Mouse (Mus musculus): ENCODE measurements around the gene B4galt1.
A peak's percentile ranks its signal among the peaks of the same experiment; 100 is the strongest.

Gene B4galt1

GRCm38 (mm10) chr4:40853565-40854386, at the start of gene B4galt1:
TSS of gene B4galt1 (minus strand) at chr4:40854005.
- peak; percentile 99 for DNase-seq

DNA sequence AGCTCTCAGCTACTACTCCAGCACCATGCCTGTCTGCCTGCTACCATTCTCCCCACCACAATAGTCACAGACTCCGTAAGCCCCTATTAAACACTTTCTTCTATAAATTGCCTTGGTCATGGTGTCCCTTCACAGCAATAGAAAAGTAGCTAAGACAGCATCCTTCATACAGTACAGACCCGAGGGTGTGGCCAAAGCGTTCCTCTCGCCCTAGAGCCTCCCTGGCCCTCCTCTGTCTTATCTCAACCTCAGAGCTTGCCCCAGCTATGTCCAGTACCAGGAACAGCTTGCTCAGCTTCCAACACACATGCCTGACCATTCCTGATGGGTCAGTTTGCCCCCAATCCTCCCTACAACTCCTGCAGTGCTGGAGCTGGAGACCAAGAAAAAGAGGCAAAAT, 46.8 kb upstream of the B4galt1 start:
- DNase-seq: no peak

DNA sequence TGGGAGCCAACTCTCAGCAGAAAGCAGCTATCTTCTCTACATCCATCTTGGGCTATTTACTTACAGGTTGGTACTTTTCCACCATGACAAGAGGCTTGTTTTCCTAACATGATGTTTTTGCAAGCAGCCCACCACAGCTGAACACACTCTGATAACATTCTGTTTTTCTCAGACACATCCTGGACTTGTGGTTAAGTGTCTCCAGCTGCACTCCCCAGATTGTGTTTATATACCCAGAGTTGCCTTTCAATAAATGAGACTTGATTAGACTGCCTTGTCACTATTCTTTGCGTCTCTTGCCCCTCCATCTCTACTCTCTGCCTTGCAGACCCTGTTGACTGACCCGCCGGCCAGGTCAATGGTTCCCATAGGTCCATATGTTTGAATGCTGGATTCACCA, 46.3 kb upstream of the B4galt1 start:
- DNase-seq: no peak

DNA sequence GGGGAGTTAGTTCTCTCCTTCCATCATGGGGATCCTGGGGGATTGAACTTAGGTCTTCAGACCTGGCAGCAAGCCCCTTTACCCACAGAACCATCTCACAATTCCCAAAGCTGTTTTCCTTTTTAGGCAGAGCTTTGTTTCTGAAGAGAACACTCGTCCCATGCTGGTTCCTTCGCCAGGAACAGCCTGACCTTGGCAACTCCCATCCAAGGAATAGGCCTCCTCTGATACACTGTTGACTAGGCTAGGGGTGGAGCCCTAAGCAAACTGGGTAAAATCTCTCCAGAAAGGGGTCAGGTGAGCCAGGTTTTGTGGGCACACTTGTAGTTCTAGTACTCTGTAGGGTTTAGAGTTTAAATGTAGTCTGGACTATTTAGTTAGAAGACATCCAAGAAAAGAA, 45.5 kb upstream of the B4galt1 start:
- DNase-seq: no peak

GRCm38 (mm10) chr4:40898476-40899044, 44.8 kb upstream of the B4galt1 start:
- DNase-seq: no peak

GRCm38 (mm10) chr4:40895646-40896045, 41.8 kb upstream of the B4galt1 start:
- no peak for DNase-seq

GRCm38 (mm10) chr4:40895118-40895517, 41.3 kb upstream of the B4galt1 start:
- DNase-seq: no peak

GRCm38 (mm10) chr4:40891206-40891605, 37.4 kb upstream of the B4galt1 start:
- no peak for DNase-seq

DNA sequence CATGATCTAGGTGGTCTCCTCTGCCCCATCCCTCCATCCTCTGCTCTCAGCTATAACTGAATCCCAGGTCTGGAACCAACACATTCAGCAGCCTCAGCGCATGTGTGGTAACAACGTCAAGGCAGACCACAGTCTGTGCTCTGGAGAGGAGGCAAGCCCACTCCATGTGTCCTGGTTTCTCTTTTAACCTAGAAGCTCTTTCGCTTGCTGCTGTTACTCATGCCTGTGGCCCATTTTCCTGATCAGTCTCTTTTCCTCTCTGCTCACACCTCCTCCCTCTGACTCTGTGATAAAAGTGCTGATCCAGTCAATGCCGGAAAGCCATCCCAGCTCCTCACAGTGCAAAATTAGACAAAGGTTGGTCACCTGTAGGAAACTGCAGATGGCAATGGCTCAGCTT, 36.2 kb upstream of the B4galt1 start:
- no peak for DNase-seq

- no peak for DNase-seq
These were observed 35.4 kb upstream of the B4galt1 start for GRCm38 (mm10) chr4:40889252-40889651.

- DNase-seq: no peak
These were observed 35.0 kb upstream of the B4galt1 start for GRCm38 (mm10) chr4:40888839-40889238.

DNA sequence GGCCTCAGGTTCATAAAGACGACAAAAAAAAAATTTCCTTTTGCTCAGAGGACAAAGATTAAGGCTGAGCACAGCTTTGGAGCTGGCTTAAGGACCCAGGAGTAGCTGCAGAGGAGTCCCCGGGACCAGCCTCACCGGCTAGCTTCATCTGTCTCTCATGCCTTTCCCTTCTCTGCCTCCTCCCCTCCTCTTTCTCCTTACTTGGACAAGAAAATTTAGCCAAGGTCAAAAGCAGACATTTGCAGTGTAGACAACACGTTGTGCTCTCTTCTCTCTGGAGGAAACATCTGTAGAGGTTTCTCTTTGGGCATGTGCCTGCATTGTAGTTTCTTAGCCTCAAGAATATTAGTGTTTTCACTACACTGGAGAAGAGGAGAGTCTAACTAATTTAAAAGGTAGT, 32.1 kb upstream of the B4galt1 start:
- DNase-seq: no peak

GRCm38 (mm10) chr4:40885166-40885525, 31.3 kb upstream of the B4galt1 start:
- no peak for DNase-seq

GRCm38 (mm10) chr4:40884282-40885165, 30.7 kb upstream of the B4galt1 start:
- DNase-seq: no peak

DNA sequence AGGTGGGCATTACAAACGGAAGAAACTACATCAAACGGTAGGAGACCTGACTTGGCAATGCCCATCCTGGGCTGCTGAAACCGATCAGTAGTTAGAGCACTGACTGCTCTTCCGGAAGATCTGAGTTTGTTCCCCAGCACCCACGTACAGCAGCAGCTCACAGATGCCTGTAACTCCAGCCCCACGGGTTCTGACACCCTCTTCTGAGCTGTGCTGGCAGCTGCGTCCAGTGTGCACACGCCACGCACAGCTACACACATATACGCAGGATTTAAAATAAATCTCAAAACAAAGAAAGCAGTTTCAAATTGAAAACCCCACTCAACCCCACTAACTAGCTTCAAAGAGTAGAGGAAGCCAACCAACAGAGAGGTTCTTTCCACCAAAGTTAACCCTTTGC, 29.4 kb upstream of the B4galt1 start:
- no peak for DNase-seq

- DNase-seq: no peak
These were observed 23.7 kb upstream of the B4galt1 start for GRCm38 (mm10) chr4:40877528-40877927.

- DNase-seq: peak in 1 of 2 experiments; percentile 48
These were observed 23.1 kb upstream of the B4galt1 start for GRCm38 (mm10) chr4:40876814-40877371.

- peak; percentile 26 to 43 for DNase-seq
These were observed 22.0 kb upstream of the B4galt1 start for GRCm38 (mm10) chr4:40875842-40876241.

DNA sequence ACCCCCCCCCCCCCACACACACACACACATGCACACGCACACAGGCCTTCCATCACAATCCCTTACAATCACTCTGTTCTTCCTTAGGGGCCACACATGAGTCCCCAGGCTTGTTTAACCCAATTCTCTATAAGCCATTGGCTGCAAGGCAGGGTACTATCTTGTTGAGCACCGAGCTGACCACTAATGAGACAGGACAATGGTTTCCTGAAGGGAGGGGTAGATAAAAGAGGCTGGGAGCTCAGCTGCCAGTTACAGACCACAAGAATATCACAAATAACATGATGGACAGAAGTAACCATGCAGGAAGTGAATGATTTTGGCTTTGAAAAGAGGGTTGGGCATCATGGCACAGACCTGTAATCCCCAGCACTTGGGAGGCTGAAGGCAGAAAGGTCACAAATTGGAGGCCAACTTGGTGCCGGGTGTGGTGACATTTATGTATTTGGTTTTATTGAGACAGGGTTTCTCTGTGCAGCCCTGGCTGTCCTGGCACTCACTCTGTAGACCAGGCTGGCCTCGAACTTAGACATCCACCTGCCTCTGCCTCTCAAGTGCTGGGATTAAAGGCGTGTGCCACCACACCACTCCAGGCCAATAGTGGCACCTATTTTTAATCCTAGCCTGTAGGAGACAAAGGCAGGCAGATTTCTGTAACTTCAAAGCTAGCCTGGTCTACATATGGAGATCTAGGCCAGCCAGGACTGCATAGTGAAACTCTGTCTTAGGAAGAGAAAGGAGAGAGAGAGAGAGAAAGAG, 21.2 kb upstream of the B4galt1 start:
- no peak for DNase-seq

DNA sequence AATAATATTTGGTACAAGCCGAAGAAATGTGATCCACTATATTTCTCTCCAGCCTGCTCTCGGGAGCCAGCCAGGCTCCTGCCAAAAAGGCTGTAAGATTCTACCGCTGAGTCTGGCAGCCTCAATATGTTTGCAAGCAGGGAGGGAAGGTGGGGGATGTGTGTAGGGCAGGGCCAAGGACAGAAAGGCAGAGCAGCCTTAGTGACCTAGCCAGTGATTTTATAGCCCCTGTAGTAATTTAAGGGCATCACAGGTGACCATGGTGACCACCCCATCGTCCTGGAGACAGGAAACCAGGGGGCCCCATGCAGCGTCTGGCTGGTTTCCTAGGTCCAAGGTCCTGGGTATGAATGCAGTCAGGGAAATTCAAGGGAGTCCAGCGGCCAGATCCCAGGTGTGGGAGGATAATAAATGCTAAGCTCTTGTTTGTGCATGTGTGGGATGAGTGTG, 20.4 kb upstream of the B4galt1 start:
- DNase-seq: no peak

GRCm38 (mm10) chr4:40873320-40873719, 19.5 kb upstream of the B4galt1 start:
- no peak for DNase-seq

- no peak for DNase-seq
These were observed 18.3 kb upstream of the B4galt1 start for GRCm38 (mm10) chr4:40872129-40872528.
